Mouse (Mus musculus): Measurements from ENCODE around the gene Pik3r1.

DNA sequence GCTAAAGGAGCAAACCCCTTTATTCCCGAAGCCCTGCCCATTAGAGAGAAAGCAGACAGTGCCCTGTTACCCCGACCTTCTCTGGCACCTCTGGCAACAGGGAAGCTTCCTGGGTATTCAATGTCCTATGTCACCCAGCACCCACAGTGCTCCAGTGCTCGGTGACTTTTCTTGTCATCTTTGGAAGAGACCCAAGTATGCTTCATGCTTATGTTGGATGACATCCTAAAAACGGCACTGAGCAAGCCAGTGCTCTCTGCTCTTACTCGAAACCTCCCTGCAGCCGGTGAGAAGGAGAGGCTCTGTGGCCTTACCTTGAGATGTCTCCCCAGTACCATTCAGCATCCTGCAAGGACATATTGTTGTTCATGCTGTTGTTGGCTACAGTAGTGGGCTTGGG is 77.8 kb downstream of the Pik3r1 start:
- TF ChIP-seq CTCF (IDR thresholded peaks at IDR 0.05; ENCODE audit: extremely low read depth, insufficient read depth, insufficient read length, insufficient replicate concordance) (no peak), POLR2A (IDR thresholded peaks at IDR 0.05; ENCODE audit: low read depth, low read length) (no peak)

All from spleen, adult 2 months (tissue).